Mouse (Mus musculus) ES-E14 (cell line): ENCODE measurements around the gene Trim7.

Experiments used
- CHD2 ChIP-seq: IDR thresholded peaks from 2 replicates; pipeline ENCODE4 v1.6.1; 2014; ENCODE audit warnings: mild to moderate bottlenecking, low read depth, low read length, inconsistent platforms
- HCFC1 ChIP-seq: IDR thresholded peaks from 2 replicates; pipeline ENCODE4 v1.6.1; 2012; ENCODE audit warnings: low read length, inconsistent platforms, borderline replicate concordance; ENCODE audit not compliant: insufficient read depth
- ZC3H11A ChIP-seq: IDR thresholded peaks from 2 replicates; pipeline ENCODE4 v1.6.1; 2012; ENCODE audit warnings: low read depth, mild to moderate bottlenecking, inconsistent platforms, low read length, borderline replicate concordance
- ZNF384 ChIP-seq: IDR thresholded peaks from 2 replicates; pipeline ENCODE4 v1.6.1; 2012; ENCODE audit warnings: low read depth, low read length, inconsistent platforms

- TF ChIP-seq CHD2 (no peak), ZC3H11A (no peak), ZNF384 (no peak), HCFC1 (no peak)
Measured at GRCm38 (mm10) chr11:48793184-48793583, 32.8 kb upstream of the Trim7 start.
